Mouse (Mus musculus): ENCODE measurements at regions not wholly inside any gene's neighbourhood (a gene's known extent, or its start where the extent isn't known, plus 50 kb on each side); places are given as distances from the start of the nearest gene placed in this dataset.

- H3K27ac ChIP-seq (ENCODE audit: insufficient read depth, low read depth, low read length, poor library complexity, severe bottlenecking), result no peak overlapping the region
- H3K9ac ChIP-seq (ENCODE audit: insufficient read depth, low read depth, low read length, poor library complexity, severe bottlenecking), result no peak overlapping the region
- no peaks in the 10 kb centered on the region for H3K36me3 ChIP-seq (ENCODE audit: control insufficient read depth, insufficient read depth, low read length, poor library complexity, severe bottlenecking)
- in situ Hi-C loops (cut with MboI; ENCODE audit: low sequenced_read_pairs in 2 of 2, unreplicated experiment in 2 of 2), result no loop called here
- H3K4me1 ChIP-seq (ENCODE audit: control insufficient read depth in 2 of 2, insufficient read depth in 2 of 2, low read length in 2 of 2, poor library complexity in 1 of 2), result no peaks in the 10 kb centered on the region
- H3K9me3 ChIP-seq (ENCODE audit: control insufficient read depth, insufficient read depth, low read depth, low read length), result no peaks in the 10 kb centered on the region
- no peak overlapping the region for H3K4me3 ChIP-seq (ENCODE audit: insufficient read depth in 1 of 2, low read depth in 1 of 2, low read length in 2 of 2, poor library complexity in 1 of 2, severe bottlenecking in 1 of 2)
- TF ChIP-seq ZC3H11A (IDR thresholded peaks at IDR 0.05; ENCODE audit: borderline replicate concordance, low read depth, low read length) (0 out of 2 replicates have a peak, but pooled peaks have one; percentile 23), ZNF384 (IDR thresholded peaks at IDR 0.05; ENCODE audit: low read depth, low read length) (no peak)
- DNase-seq (ENCODE audit: low read depth, low spot score), result no peak
Observed at GRCm38 (mm10) chr10:87676041-87676672, 154.6 kb downstream of the Pah start.

- no peak for DNase-seq (ENCODE audit: low read depth, low spot score)
- Histone ChIP-seq H3K36me3 (ENCODE audit: control insufficient read depth, insufficient read depth, low read length, poor library complexity, severe bottlenecking) (no peaks in the 10 kb centered on the region), H3K9me3 (ENCODE audit: control insufficient read depth, insufficient read depth, low read depth, low read length) (no peaks in the 10 kb centered on the region), H3K4me3 (ENCODE audit: insufficient read depth in 1 of 2, low read depth in 1 of 2, low read length in 2 of 2, poor library complexity in 1 of 2, severe bottlenecking in 1 of 2) (no peak overlapping the region), H3K4me1 (ENCODE audit: control insufficient read depth in 2 of 2, insufficient read depth in 2 of 2, low read length in 2 of 2, poor library complexity in 1 of 2) (no peaks in the 10 kb centered on the region), H3K27ac (ENCODE audit: insufficient read depth, low read depth, low read length, poor library complexity, severe bottlenecking) (no peak overlapping the region), H3K9ac (ENCODE audit: insufficient read depth, low read depth, low read length, poor library complexity, severe bottlenecking) (no peak overlapping the region)
- TF ChIP-seq MAFK (IDR thresholded peaks at IDR 0.05; ENCODE audit: insufficient read depth, low read depth, low read length), result no peak
- in situ Hi-C loops (cut with MboI; ENCODE audit: low sequenced_read_pairs in 2 of 2, unreplicated experiment in 2 of 2), result no loop called here
Observed at GRCm38 (mm10) chr10:87678984-87679383, 157.4 kb downstream of the Pah start.

- peak; percentile 64 for DNase-seq (ENCODE audit: low read depth, low spot score)
- TF ChIP-seq ZNF384 (IDR thresholded peaks at IDR 0.05; ENCODE audit: low read depth, low read length), result no peak
- no peak for TF ChIP-seq HCFC1 (IDR thresholded peaks at IDR 0.05; ENCODE audit: borderline replicate concordance, insufficient read depth, low read length)
- TF ChIP-seq ZC3H11A (IDR thresholded peaks at IDR 0.05; ENCODE audit: borderline replicate concordance, low read depth, low read length), result no peak
- TF ChIP-seq CHD2 (IDR thresholded peaks at IDR 0.05; ENCODE audit: low read depth, low read length), result no peak
- no peak for TF ChIP-seq MAFK (IDR thresholded peaks at IDR 0.05; ENCODE audit: insufficient read depth, low read depth, low read length)
- in situ Hi-C loops (cut with MboI; ENCODE audit: low sequenced_read_pairs in 2 of 2, unreplicated experiment in 2 of 2), result no loop called here
Observed at GRCm38 (mm10) chr10:87686311-87686710, 164.7 kb downstream of the Pah start.

GRCm38 (mm10) chr10:87686785-87687184, 165.2 kb downstream of the Pah start:
- Histone ChIP-seq H3K9me3 (ENCODE audit: control insufficient read depth, insufficient read depth, low read depth, low read length) (no peaks in the 10 kb centered on the region), H3K4me1 (ENCODE audit: control insufficient read depth in 2 of 2, insufficient read depth in 2 of 2, low read length in 2 of 2, poor library complexity in 1 of 2) (peaks cover 2 to 3% of the 10 kb centered on the region in 2 experiments; a peak in 1 of 4 replicates), H3K4me3 (ENCODE audit: insufficient read depth in 1 of 2, low read depth in 1 of 2, low read length in 2 of 2, poor library complexity in 1 of 2, severe bottlenecking in 1 of 2) (no peak overlapping the region), H3K27ac (ENCODE audit: insufficient read depth, low read depth, low read length, poor library complexity, severe bottlenecking) (peak overlapping the region; percentile 28; the same call in 1 of the 2 replicates), H3K9ac (ENCODE audit: insufficient read depth, low read depth, low read length, poor library complexity, severe bottlenecking) (no peak overlapping the region), H3K36me3 (ENCODE audit: control insufficient read depth, insufficient read depth, low read length, poor library complexity, severe bottlenecking) (no peaks in the 10 kb centered on the region)
- in situ Hi-C loops (cut with MboI; ENCODE audit: low sequenced_read_pairs in 2 of 2, unreplicated experiment in 2 of 2), result no loop called here
- TF ChIP-seq ZC3H11A (IDR thresholded peaks at IDR 0.05; ENCODE audit: borderline replicate concordance, low read depth, low read length) (no peak), ZNF384 (IDR thresholded peaks at IDR 0.05; ENCODE audit: low read depth, low read length) (peak; percentile 96), MAFK (IDR thresholded peaks at IDR 0.05; ENCODE audit: insufficient read depth, low read depth, low read length) (no peak), CHD2 (IDR thresholded peaks at IDR 0.05; ENCODE audit: low read depth, low read length) (no peak)
- DNase-seq (ENCODE audit: low read depth, low spot score), result peak; percentile 37

More at GRCm38 (mm10) chr10:87686311-87686710, 164.7 kb downstream of the Pah start:
- Histone ChIP-seq H3K9ac (ENCODE audit: insufficient read depth, low read depth, low read length, poor library complexity, severe bottlenecking) (no peak overlapping the region), H3K4me3 (ENCODE audit: insufficient read depth in 1 of 2, low read depth in 1 of 2, low read length in 2 of 2, poor library complexity in 1 of 2, severe bottlenecking in 1 of 2) (no peak overlapping the region), H3K36me3 (ENCODE audit: control insufficient read depth, insufficient read depth, low read length, poor library complexity, severe bottlenecking) (no peaks in the 10 kb centered on the region), H3K27ac (ENCODE audit: insufficient read depth, low read depth, low read length, poor library complexity, severe bottlenecking) (no peak overlapping the region; the same call in 1 of the 2 replicates), H3K4me1 (ENCODE audit: control insufficient read depth in 2 of 2, insufficient read depth in 2 of 2, low read length in 2 of 2, poor library complexity in 1 of 2) (peaks cover 2 to 3% of the 10 kb centered on the region in 2 experiments; a peak in 1 of 4 replicates), H3K9me3 (ENCODE audit: control insufficient read depth, insufficient read depth, low read depth, low read length) (no peaks in the 10 kb centered on the region)

- Histone ChIP-seq H3K4me3 (ENCODE audit: insufficient read depth in 1 of 2, low read depth in 1 of 2, low read length in 2 of 2, poor library complexity in 1 of 2, severe bottlenecking in 1 of 2) (no peak overlapping the region), H3K27ac (ENCODE audit: insufficient read depth, low read depth, low read length, poor library complexity, severe bottlenecking) (no peak overlapping the region), H3K9ac (ENCODE audit: insufficient read depth, low read depth, low read length, poor library complexity, severe bottlenecking) (no peak overlapping the region), H3K9me3 (ENCODE audit: control insufficient read depth, insufficient read depth, low read depth, low read length) (no peaks in the 10 kb centered on the region), H3K36me3 (ENCODE audit: control insufficient read depth, insufficient read depth, low read length, poor library complexity, severe bottlenecking) (no peaks in the 10 kb centered on the region), H3K4me1 (ENCODE audit: control insufficient read depth in 2 of 2, insufficient read depth in 2 of 2, low read length in 2 of 2, poor library complexity in 1 of 2) (peaks cover 2 to 3% of the 10 kb centered on the region in 2 experiments; a peak in 1 of 4 replicates)
- TF ChIP-seq MAFK (IDR thresholded peaks at IDR 0.05; ENCODE audit: insufficient read depth, low read depth, low read length) (no peak), HCFC1 (IDR thresholded peaks at IDR 0.05; ENCODE audit: borderline replicate concordance, insufficient read depth, low read length) (no peak), ZNF384 (IDR thresholded peaks at IDR 0.05; ENCODE audit: low read depth, low read length) (no peak), ZC3H11A (IDR thresholded peaks at IDR 0.05; ENCODE audit: borderline replicate concordance, low read depth, low read length) (no peak), CHD2 (IDR thresholded peaks at IDR 0.05; ENCODE audit: low read depth, low read length) (no peak)
- in situ Hi-C loops (cut with MboI; ENCODE audit: low sequenced_read_pairs in 2 of 2, unreplicated experiment in 2 of 2), result no loop called here
- no peak for DNase-seq (ENCODE audit: low read depth, low spot score)
Observed at GRCm38 (mm10) chr10:87687844-87688243, 166.2 kb downstream of the Pah start.

Data from ES-E14 (cell line).